Mouse (Mus musculus): ENCODE data around the gene Tut4. TPM values are rescaled to one million over a fixed set of nuclear protein-coding genes. Genes with fewer than 3 reads are reported as not detected.

Tut4 gene
- total and polyA plus RNA-seq, 2 experiments, result 23.6 to 34.6 TPM

DNA sequence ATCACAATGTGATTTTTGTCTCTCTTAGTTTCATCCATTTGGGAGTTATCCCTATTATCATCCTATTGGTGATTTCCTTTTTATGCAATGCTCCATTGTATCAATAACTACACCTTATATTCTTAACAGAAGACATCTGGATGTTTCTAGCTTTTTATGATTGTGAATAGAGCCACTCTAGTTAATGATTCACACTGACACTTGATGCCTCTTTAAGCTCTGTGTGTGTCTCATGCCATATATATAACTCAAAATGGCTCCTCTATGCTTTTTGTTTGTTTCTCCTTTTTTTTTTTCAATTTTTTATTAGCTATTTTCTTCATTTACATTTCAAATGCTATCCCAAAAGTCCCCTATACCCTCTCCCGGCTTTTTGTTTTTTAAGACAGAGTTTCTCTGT is 136.6 kb downstream of the Tut4 start:
- H3K36me3 ChIP-seq (ENCODE audit: control insufficient read depth, insufficient read depth, low read length), result no peaks in the 10 kb centered on the region
- DNase-seq (ENCODE audit: extremely low read depth, low read depth, low spot score), result no peak
- WGBS, result 100% methylated on average over 1 of the region's 1 CpGs
- H3K27me3 ChIP-seq (ENCODE audit: control insufficient read depth, insufficient read depth, low read length), result no peaks in the 10 kb centered on the region
- no peaks in the 10 kb centered on the region for H3K4me1 ChIP-seq (ENCODE audit: control insufficient read depth, insufficient read depth, low read length)
- TF ChIP-seq POLR2A (IDR thresholded peaks at IDR 0.05; ENCODE audit: extremely low read depth, insufficient read depth, low read length), result no peak
- TF ChIP-seq CTCF (IDR thresholded peaks at IDR 0.05; ENCODE audit: low read depth, low read length), result no peak
- H3K79me2 ChIP-seq (ENCODE audit: control insufficient read depth, insufficient read depth, low read length), result no peaks in the 10 kb centered on the region
- H3K27ac ChIP-seq (replicated peaks; ENCODE audit: insufficient read depth, low read depth, low read length), result no peak overlapping the region
- no peak overlapping the region for H3K9ac ChIP-seq (ENCODE audit: low read depth, low read length)
- no peak overlapping the region for H3K4me3 ChIP-seq (ENCODE audit: insufficient read depth, low read depth, low read length)

DNA sequence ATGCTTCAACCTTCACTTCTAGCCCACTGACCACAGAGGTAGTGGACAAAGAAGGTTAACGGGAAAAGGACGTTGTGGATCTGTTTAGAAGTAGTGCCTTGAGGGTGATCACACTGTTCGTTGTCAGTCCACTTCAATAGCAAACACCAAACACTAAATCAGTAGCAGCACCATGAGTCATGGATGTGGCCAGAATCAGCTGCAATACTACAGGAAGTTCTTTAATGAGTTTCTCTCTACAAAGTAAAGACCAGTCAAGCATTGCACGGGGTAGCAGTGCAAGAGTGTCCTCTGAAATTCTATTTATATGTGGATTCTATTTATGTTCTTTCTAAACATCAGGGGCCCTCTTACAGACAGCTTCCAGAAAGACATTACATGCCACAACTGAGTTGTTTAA is 139.1 kb downstream of the Tut4 start:
- no peak overlapping the region for H3K27ac ChIP-seq (replicated peaks; ENCODE audit: insufficient read depth, low read depth, low read length)
- H3K79me2 ChIP-seq (ENCODE audit: control insufficient read depth, insufficient read depth, low read length), result no peaks in the 10 kb centered on the region
- 88% methylated on average over 4 of the region's 4 CpGs for WGBS
- no peaks in the 10 kb centered on the region for H3K36me3 ChIP-seq (ENCODE audit: control insufficient read depth, insufficient read depth, low read length)
- H3K4me3 ChIP-seq (ENCODE audit: insufficient read depth, low read depth, low read length), result no peak overlapping the region
- H3K27me3 ChIP-seq (ENCODE audit: control insufficient read depth, insufficient read depth, low read length), result no peaks in the 10 kb centered on the region
- H3K4me1 ChIP-seq (ENCODE audit: control insufficient read depth, insufficient read depth, low read length), result no peaks in the 10 kb centered on the region
- no peak for TF ChIP-seq CTCF (IDR thresholded peaks at IDR 0.05; ENCODE audit: low read depth, low read length)
- no peak for DNase-seq (ENCODE audit: extremely low read depth, low read depth, low spot score)
- H3K9ac ChIP-seq (ENCODE audit: low read depth, low read length), result no peak overlapping the region

- TF ChIP-seq POLR2A (IDR thresholded peaks at IDR 0.05; ENCODE audit: extremely low read depth, insufficient read depth, low read length), result no peak
- TF ChIP-seq CTCF (IDR thresholded peaks at IDR 0.05; ENCODE audit: low read depth, low read length), result no peak
- Histone ChIP-seq H3K79me2 (ENCODE audit: control insufficient read depth, insufficient read depth, low read length) (no peaks in the 10 kb centered on the region), H3K9ac (ENCODE audit: low read depth, low read length) (no peak overlapping the region), H3K4me3 (ENCODE audit: insufficient read depth, low read depth, low read length) (no peak overlapping the region), H3K27ac (replicated peaks; ENCODE audit: insufficient read depth, low read depth, low read length) (no peak overlapping the region), H3K27me3 (ENCODE audit: control insufficient read depth, insufficient read depth, low read length) (no peaks in the 10 kb centered on the region), H3K4me1 (ENCODE audit: control insufficient read depth, insufficient read depth, low read length) (no peaks in the 10 kb centered on the region), H3K36me3 (ENCODE audit: control insufficient read depth, insufficient read depth, low read length) (no peaks in the 10 kb centered on the region)
- DNase-seq (ENCODE audit: extremely low read depth, low read depth, low spot score), result no peak
- WGBS, result 96% methylated on average over 7 of the region's 7 CpGs
Observed at GRCm38 (mm10) chr4:108601870-108602269, 142.6 kb downstream of the Tut4 start.

DNA sequence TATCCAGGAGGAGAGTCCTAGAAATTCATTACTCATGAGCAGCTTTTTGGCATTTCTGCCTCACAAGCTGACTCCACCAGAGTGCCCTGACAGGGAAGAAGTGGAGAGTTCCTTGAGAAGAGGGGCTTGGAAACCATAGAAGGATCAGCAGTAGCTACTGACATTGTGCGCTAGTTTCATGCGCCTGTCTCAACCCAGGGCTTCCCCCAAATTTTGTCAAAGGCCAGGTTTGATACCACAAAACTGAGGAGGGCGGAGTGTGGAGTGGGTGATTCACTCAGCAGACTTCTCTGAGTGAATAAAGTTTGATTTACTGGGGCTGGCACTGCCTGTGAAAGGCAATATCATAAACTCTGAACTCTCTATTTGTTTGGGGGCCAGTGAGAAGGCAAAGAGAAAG is 149.4 kb downstream of the Tut4 start:
- H3K4me3 ChIP-seq (ENCODE audit: insufficient read depth, low read depth, low read length), result no peak overlapping the region

More for the DNA sequence above, 149.4 kb downstream of the Tut4 start:
- over 99% methylated on average over 3 of the region's 3 CpGs for WGBS
- no peaks in the 10 kb centered on the region for H3K27me3 ChIP-seq (ENCODE audit: control insufficient read depth, insufficient read depth, low read length)
- no peaks in the 10 kb centered on the region for H3K79me2 ChIP-seq (ENCODE audit: control insufficient read depth, insufficient read depth, low read length)
- no peak for DNase-seq (ENCODE audit: extremely low read depth, low read depth, low spot score)
- H3K9ac ChIP-seq (ENCODE audit: low read depth, low read length), result no peak overlapping the region
- H3K36me3 ChIP-seq (ENCODE audit: control insufficient read depth, insufficient read depth, low read length), result no peaks in the 10 kb centered on the region
- H3K4me1 ChIP-seq (ENCODE audit: control insufficient read depth, insufficient read depth, low read length), result no peaks in the 10 kb centered on the region
- TF ChIP-seq POLR2A (IDR thresholded peaks at IDR 0.05; ENCODE audit: extremely low read depth, insufficient read depth, low read length) (no peak), CTCF (IDR thresholded peaks at IDR 0.05; ENCODE audit: low read depth, low read length) (no peak)
- no peak overlapping the region for H3K27ac ChIP-seq (replicated peaks; ENCODE audit: insufficient read depth, low read depth, low read length)

Other genes with a start within 250 kb of the Tut4 start
- gene Zyg11a, start 241.4 kb upstream of the Tut4 start, total RNA-seq (2014; rRNA removed), result 5.9 and 7.1 TPM in 2 replicates
- 3.0 and 6.7 TPM in 2 replicates for gene Zyg11a, start 241.4 kb upstream of the Tut4 start, polyA plus RNA-seq (2012; rRNA removed)
- gene Zyg11b, start 158.3 kb upstream of the Tut4 start, total RNA-seq (2014; rRNA removed), result 25.4 and 28.8 TPM in 2 replicates
- 5.8 and 6.4 TPM in 2 replicates for gene Zyg11b, start 158.3 kb upstream of the Tut4 start, polyA plus RNA-seq (2012; rRNA removed)
- 11.7 and 16.3 TPM in 2 replicates for gene Coa7, start 131.3 kb upstream of the Tut4 start, total RNA-seq (2014; rRNA removed)
- 19.3 and 21.9 TPM in 2 replicates for gene Coa7, start 131.3 kb upstream of the Tut4 start, polyA plus RNA-seq (2012; rRNA removed)
- gene Shisal2a, start 76.1 kb upstream of the Tut4 start, total RNA-seq (2014; rRNA removed), result not detected in 2 replicates
- not detected in 2 replicates for gene Shisal2a, start 76.1 kb upstream of the Tut4 start, polyA plus RNA-seq (2012; rRNA removed)
- 3.5 and 3.7 TPM in 2 replicates for gene Gpx7, start 52.5 kb upstream of the Tut4 start, total RNA-seq (2014; rRNA removed)
- 2.0 and 3.2 TPM in 2 replicates for gene Gpx7, start 52.5 kb upstream of the Tut4 start, polyA plus RNA-seq (2012; rRNA removed)
- 9.1 and 13.3 TPM in 2 replicates for gene Prpf38a, start 119.9 kb downstream of the Tut4 start, total RNA-seq (2014; rRNA removed)
- 1.6 and 2.2 TPM in 2 replicates for gene Prpf38a, start 119.9 kb downstream of the Tut4 start, polyA plus RNA-seq (2012; rRNA removed)
- under 0.01 and 0.13 TPM in 2 replicates for gene Orc1, start 120.0 kb downstream of the Tut4 start, total RNA-seq (2014; rRNA removed)
- gene Orc1, start 120.0 kb downstream of the Tut4 start, polyA plus RNA-seq (2012; rRNA removed), result not detected in 2 replicates
- 7.1 and 8.7 TPM in 2 replicates for gene Cc2d1b, start 160.5 kb downstream of the Tut4 start, total RNA-seq (2014; rRNA removed)
- gene Cc2d1b, start 160.5 kb downstream of the Tut4 start, polyA plus RNA-seq (2012; rRNA removed), result 6.7 and 9.5 TPM in 2 replicates